Mouse (Mus musculus) kidney, adult 10 weeks (tissue): Measurements from ENCODE around the gene Ptprr. TPM values are rescaled to one million over a fixed set of nuclear protein-coding genes. Genes with fewer than 3 reads are reported as not detected.

Experiments
- polyA plus RNA-seq: library from polyadenylated mRNA; stranded (reverse); fragments of 350-450 nt; fragmentation: Illumina TruSeq; extraction: RNeasy Lipid Tissue Mini Kit (QIAGEN cat#74804); gene quantifications from one replicate; pipeline ENCODE4 v1.2.3, GENCODE M21; 2014; ENCODE audit warnings: low read depth, low replicate concordance

The Ptprr gene
- 2.3 TPM for polyA plus RNA-seq

DNA sequence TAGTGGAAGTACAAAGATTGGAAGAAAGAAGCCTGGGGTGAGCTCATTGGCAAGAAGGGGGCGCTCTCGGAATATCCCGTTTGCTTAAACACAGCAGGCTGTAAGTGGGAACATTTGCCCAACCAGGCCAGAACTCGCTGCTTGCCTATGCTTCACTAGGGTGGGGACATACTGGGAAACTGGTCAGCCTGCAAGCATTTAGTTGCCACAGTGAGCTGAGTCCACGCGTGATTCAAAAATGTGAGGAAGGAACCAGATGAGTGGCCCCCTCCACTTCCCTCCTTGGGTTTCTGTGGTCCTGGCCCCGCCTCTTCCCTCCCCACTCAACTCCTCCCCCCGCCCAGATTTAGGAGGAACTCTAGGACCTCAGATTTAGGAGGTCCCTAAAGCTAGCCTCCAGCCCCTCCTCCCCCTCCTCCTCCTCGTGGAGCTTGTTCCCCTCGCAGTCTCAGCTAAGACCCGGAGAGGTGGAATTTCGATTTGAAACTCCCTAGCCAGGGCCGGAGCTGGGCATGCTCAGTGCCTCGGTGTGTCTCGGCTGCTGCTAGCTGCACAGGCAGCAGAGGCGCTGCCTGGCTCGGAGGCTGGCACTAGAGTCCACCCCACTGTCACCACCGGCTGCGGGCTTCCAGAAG, at the start of gene Ptprr:
TSS of gene Ptprr (plus strand) at position 369 of the 635 bp plus-strand sequence.

DNA sequence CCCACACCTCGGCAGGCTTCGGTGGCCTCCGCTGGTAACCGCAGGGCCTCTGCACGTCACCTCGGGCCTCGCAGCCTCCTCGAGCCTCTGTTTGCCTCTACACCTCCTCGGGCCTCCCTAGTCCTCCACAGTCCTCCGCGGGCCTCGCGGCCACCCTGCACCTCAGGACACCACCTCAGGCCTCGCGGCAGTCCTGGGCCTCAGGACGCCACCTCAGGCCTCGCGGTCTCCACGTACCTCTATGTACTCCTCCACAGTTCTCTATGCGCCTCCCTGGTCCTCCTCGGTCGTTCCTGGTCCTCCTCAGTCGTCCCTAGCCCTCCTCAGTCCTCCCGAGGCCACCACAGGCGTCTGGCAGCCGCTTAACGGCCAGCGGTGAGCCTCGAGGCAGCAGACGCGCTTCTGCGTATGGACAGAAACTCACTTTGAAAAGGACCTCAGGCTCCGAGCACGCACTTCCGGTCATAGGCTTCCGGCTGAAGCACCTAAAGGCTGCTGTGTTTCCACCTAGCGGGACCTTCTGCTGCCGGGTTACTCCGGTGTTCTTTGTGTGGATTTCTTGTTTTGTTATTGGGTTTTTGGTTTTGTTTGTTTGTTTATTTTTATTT, 96.0 kb downstream of the Ptprr start, which contains the start of gene 4933416C03Rik:
TSS of gene 4933416C03Rik (minus strand) at position 51 of the 608 bp plus-strand sequence.

DNA sequence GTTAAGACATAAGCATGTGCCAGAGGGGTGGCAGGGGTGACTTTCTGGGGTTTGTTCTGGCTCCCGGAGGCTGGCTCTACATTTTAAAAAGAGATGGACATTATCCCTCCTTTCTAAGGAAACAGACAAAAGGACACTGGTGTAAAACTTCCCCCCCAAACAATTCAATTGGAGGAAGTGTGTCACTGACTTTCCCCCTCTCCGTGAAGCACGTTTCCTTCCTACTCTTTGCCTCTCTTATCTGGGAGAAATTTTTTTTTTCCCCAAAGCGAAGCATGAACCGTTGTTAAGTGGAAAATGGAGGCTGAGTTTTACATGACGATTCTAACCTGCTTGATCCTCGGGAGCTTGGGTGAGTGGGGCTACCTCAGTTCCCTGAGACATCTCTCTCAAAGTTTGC, 257.3 kb downstream of the Ptprr start, which contains the start of gene Ptprb:
TSS of gene Ptprb (plus strand) at position 244 of the 400 bp plus-strand sequence.

Other genes with a start within 250 kb of the Ptprr start
- 270 TPM for gene Tspan8, start 201.4 kb upstream of the Ptprr start, polyA plus RNA-seq
- not detected for gene 4933416C03Rik, start 95.7 kb downstream of the Ptprr start, polyA plus RNA-seq